Mouse (Mus musculus): ENCODE measurements at regions not wholly inside any gene's neighbourhood (a gene's known extent, or its start where the extent isn't known, plus 50 kb on each side); places are given as distances from the start of the nearest gene placed in this dataset.

DNA sequence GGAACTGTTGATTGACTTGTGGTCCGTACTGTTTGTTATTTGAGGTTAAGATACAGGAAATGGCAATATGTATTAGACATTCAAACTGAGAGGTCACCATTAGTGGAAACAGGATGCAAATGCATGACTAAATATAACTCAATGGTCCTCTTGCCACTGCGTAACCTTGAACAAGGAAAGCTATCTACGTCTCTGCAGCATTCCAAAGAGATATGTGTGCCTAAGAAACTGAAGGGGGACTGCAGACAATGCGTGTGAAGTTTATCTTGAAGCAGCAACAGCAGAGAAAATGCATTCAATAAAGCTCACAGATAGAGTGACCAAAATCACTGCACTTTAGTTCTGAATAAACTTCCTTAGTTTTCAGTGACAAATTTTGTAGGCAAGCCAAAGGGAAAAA lies 356.9 kb upstream of the Gm10295 start:
- no peak for TF ChIP-seq CTCF (IDR thresholded peaks at IDR 0.05; ENCODE audit: low read depth)
- TF ChIP-seq EP300 (IDR thresholded peaks at IDR 0.05; ENCODE audit: low read depth) = peak; percentile 55
